Mouse (Mus musculus) layer of hippocampus, adult 8-10 months (tissue): ENCODE measurements around the gene Ttll8. TPM values are rescaled to one million over a fixed set of nuclear protein-coding genes. Genes with fewer than 3 reads are reported as not detected.

Source experiments
- DNase-seq, 2 experiments: peaks; one replicate each; pipeline ENCODE4 v3.0.0; 2022; ENCODE audit warnings: low spot score in 2 of 2
- total RNA-seq, 4 experiments: library from RNA; stranded (reverse); gene quantifications; 2 replicates each; pipeline ENCODE4 v1.2.4; 2022

Ttll8 gene
- total RNA-seq, 4 experiments from 2014 or later: 1.2 to 4.3 (median 2.7) TPM

GRCm38 (mm10) chr15:88841580-88842299, 112.5 kb downstream of the Ttll8 start:
- no peak for DNase-seq

GRCm38 (mm10) chr15:88841160-88841559, 113.1 kb downstream of the Ttll8 start:
- no peak for DNase-seq

Other genes starting within 250 kb of the Ttll8 start
- gene Brd1, start 220.2 kb downstream of the Ttll8 start, total RNA-seq: 10 to 100 TPM; 50.8 to 56.4 (median 54.1) TPM
- 10 to 100 TPM in 2 of 4 experiments, 1 to 10 TPM in 2; 9.8 to 11.1 (median 10.1) TPM for gene Zbed4, start 202.8 kb downstream of the Ttll8 start, total RNA-seq
- 10 to 100 TPM; 11.3 to 16.7 (median 14.3) TPM for gene Alg12, start 135.1 kb downstream of the Ttll8 start, total RNA-seq
- 10 to 100 TPM; 15.0 to 35.2 (median 26.0) TPM for gene Creld2, start 134.8 kb downstream of the Ttll8 start, total RNA-seq
- 10 to 100 TPM; 32.4 to 44.2 (median 38.4) TPM for gene Pim3, start 92.2 kb downstream of the Ttll8 start, total RNA-seq
- gene Mlc1, start 24.6 kb upstream of the Ttll8 start, total RNA-seq: 100 to 1,000 TPM; 114 to 176 (median 137) TPM
- under 1 TPM in 1 of 4 experiments, not detected in 3; 0.29 TPM for gene Mov10l1, start 28.5 kb upstream of the Ttll8 start, total RNA-seq
- gene Panx2, start 105.3 kb upstream of the Ttll8 start, total RNA-seq: 100 to 1,000 TPM; 126 to 157 (median 144) TPM
- gene Trabd, start 120.7 kb upstream of the Ttll8 start, total RNA-seq: 10 to 100 TPM; 20.5 to 22.3 (median 22.0) TPM
- gene Selenoo, start 134.7 kb upstream of the Ttll8 start, total RNA-seq: 10 to 100 TPM; 22.9 to 25.4 (median 23.4) TPM
- 10 to 100 TPM; 26.1 to 38.9 (median 32.8) TPM for gene Tubgcp6, start 168.7 kb upstream of the Ttll8 start, total RNA-seq
- 10 to 100 TPM; 14.7 to 19.3 (median 15.9) TPM for gene Hdac10, start 174.3 kb upstream of the Ttll8 start, total RNA-seq
- 1 to 10 TPM; 4.9 to 9.7 (median 7.0) TPM for gene Mapk12, start 186.3 kb upstream of the Ttll8 start, total RNA-seq
- 10 to 100 TPM; 21.4 to 27.4 (median 24.8) TPM for gene Mapk11, start 195.2 kb upstream of the Ttll8 start, total RNA-seq
- gene Plxnb2, start 226.4 kb upstream of the Ttll8 start, total RNA-seq: 10 to 100 TPM; 54.0 to 78.5 (median 67.5) TPM
- gene Dennd6b, start 242.1 kb upstream of the Ttll8 start, total RNA-seq: 10 to 100 TPM; 38.9 to 52.1 (median 45.1) TPM